Mouse (Mus musculus) kidney, adult 2 months (tissue): Measurements from ENCODE around the gene Ccnd2. TPM values are rescaled to one million over a fixed set of nuclear protein-coding genes. Genes with fewer than 3 reads are reported as not detected.

Source experiments
- DNase-seq: peaks from one replicate; pipeline ENCODE4 v3.0.0; 2021
- H3K27ac ChIP-seq: fragments of 200-500 bp; 2 replicates; pipeline ENCODE4 v1.5.1; 2012; ENCODE audit warnings: low read depth, low read length, control low read depth, inconsistent platforms; ENCODE audit not compliant: insufficient read depth
- H3K27me3 ChIP-seq: fragments of 200-500 bp; replicated peaks from 2 replicates; pipeline ENCODE4 v1.6.1; 2012; ENCODE audit warnings: mild to moderate bottlenecking, moderate library complexity, low read length, inconsistent platforms; ENCODE audit not compliant: control insufficient read depth, insufficient read depth
- H3K36me3 ChIP-seq: fragments of 200-500 bp; 2 replicates; pipeline ENCODE4 v1.6.1; 2012; ENCODE audit warnings: mild to moderate bottlenecking, moderate library complexity, low read length, inconsistent platforms; ENCODE audit not compliant: control insufficient read depth, insufficient read depth
- H3K4me1 ChIP-seq: fragments of 200-500 bp; 2 replicates; pipeline ENCODE4 v1.6.1; 2011; ENCODE audit warnings: low read length; ENCODE audit not compliant: control insufficient read depth, insufficient read depth
- H3K4me3 ChIP-seq: fragments of 200-500 bp; 2 replicates; pipeline ENCODE4 v1.5.1; 2011; ENCODE audit warnings: mild to moderate bottlenecking, low read depth, low read length, control low read depth; ENCODE audit not compliant: insufficient read depth
- CTCF ChIP-seq: fragments of 200-500 bp; conservative IDR thresholded peaks from 2 replicates; pipeline ENCODE4 v1.5.1; 2011; ENCODE audit warnings: low read depth, mild to moderate bottlenecking, control low read depth, low read length, moderate library complexity, mixed read lengths; ENCODE audit not compliant: insufficient read depth, insufficient read length
- POLR2A ChIP-seq: fragments of 200-500 bp; IDR thresholded peaks from one replicate; pipeline ENCODE4 v1.6.1; 2011; ENCODE audit warnings: low read depth, low read length, control low read depth
- WGBS: fragments of 180-500 bp; shearing (Covaris S2); methylation state at CpG from one replicate; pipeline ENCODE4 v1.1.7; 2018; 5-methylcytosine and 5-hydroxymethylcytosine counted together
- polyA plus RNA-seq: library from polyadenylated mRNA; depleted of rRNA; stranded (reverse); fragments of >200 nt; gene quantifications from 2 replicates; pipeline ENCODE4 v1.2.3, GENCODE M21; 2012; rRNA removed

Ccnd2 gene
- polyA plus RNA-seq, 1 experiment, result 27.7 TPM

DNA sequence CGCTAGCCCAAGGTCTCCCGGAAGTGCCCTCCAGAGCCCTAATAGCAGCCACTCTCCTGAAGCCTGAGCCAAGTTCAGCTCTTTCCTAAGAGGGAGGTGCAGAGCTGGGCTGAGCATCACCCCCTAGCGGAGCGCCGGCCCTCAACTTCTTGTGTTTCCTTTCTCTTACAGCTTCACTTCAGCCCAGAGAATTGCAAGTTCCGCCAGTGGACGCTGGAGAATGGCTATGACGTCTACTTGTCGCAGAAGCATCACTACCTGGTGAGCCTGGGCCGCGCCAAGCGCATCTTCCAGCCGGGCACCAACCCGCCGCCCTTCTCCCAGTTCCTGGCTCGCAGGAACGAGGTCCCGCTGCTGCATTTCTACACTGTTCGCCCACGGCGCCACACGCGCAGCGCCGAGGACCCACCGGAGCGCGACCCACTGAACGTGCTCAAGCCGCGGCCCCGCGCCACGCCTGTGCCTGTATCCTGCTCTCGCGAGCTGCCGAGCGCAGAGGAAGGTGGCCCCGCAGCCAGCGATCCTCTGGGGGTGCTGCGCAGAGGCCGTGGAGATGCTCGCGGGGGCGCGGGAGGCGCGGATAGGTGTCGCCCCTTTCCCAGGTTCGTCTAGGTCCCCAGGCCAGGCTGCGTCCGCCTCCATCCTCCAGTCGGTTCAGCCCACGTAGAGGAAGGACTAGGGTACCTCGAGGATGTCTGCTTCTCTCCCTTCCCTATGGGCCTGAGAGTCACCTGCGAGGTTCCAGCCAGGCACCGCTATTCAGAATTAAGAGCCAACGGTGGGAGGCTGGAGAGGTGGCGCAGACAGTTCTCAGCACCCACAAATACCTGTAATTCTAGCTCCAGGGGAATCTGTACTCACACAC is 71.9 kb downstream of the Ccnd2 start:
- DNase-seq, result peak; percentile 2
- H3K27ac ChIP-seq, result no peak overlapping the region
- H3K27me3 ChIP-seq, result no peaks in the 10 kb centered on the region
- no peaks in the 10 kb centered on the region for H3K36me3 ChIP-seq
- peak; percentile 20; the same call in 1 of the 2 replicates for TF ChIP-seq CTCF
- TF ChIP-seq POLR2A, result no peak
- WGBS, result 2% methylated on average over 59 of the region's 59 CpGs
- no peak overlapping the region; the same call in 1 of the 2 replicates for H3K4me3 ChIP-seq
- no peaks in the 10 kb centered on the region for H3K4me1 ChIP-seq

Other genes with a start within 250 kb of the Ccnd2 start
- not detected in 2 replicates for gene Dyrk4, start 230.4 kb downstream of the Ccnd2 start, polyA plus RNA-seq
- gene Rad51ap1, start 212.6 kb downstream of the Ccnd2 start, polyA plus RNA-seq, result 0.54 and 0.75 TPM in 2 replicates
- 5.9 and 8.7 TPM in 2 replicates for gene D6Wsu163e, start 212.2 kb downstream of the Ccnd2 start, polyA plus RNA-seq
- gene Fgf6, start 136.6 kb downstream of the Ccnd2 start, polyA plus RNA-seq, result 0.02 TPM in 1 of 2 replicates, not detected in the other
- not detected in 2 replicates for gene Fgf23, start 79.3 kb downstream of the Ccnd2 start, polyA plus RNA-seq
- 2.4 and 3.0 TPM in 2 replicates for gene Tigar, start 42.6 kb downstream of the Ccnd2 start, polyA plus RNA-seq